Mouse (Mus musculus) 416B (cell line): Measurements from ENCODE around the gene Asic4.

Source experiments
- DNase-seq: peaks from one replicate; pipeline ENCODE4 v3.0.0; 2011; ENCODE audit warnings: low read depth

Asic4 gene

DNA sequence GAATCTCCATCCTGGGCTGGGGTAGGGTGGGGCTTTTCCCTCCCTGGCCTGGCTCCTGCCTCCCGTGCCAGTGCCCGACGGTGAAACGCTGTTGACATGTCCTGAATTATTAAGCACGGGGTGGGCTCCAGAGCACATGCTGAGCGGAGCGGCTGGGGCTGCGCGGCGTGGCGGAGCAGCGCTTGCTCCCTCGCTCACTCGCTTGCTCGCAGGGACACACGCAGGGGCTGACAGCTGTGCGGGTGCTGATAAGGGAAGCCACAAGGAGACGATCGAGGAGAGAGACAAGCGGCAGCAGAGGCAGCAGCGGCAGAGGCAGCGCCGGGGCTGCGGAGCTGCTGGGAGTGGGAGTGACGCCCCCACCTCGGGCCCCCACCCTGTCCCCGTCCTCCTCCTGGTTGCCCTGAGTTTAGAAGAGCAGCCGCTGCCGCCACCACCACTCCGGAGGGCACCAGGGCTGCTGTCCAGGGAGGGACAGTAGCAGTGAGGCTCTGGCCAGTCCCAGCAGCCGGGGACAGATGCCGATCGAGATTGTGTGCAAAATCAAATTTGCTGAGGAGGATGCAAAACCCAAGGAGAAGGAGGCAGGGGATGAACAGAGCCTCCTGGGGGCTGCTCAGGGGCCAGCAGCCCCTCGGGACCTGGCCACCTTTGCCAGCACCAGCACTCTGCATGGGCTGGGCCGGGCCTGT, at the start of gene Asic4:
Gene Asic4 (plus strand): TSS at position 123 of the 692 bp plus-strand sequence.
- no peak for DNase-seq

GRCm38 (mm10) chr1:75400493-75401115, 49.6 kb upstream of the Asic4 start:
- peak; percentile 20 for DNase-seq

GRCm38 (mm10) chr1:75405547-75405946, 44.7 kb upstream of the Asic4 start:
- no peak for DNase-seq

- DNase-seq: no peak
Measured at GRCm38 (mm10) chr1:75406173-75406572, 44.1 kb upstream of the Asic4 start.

DNA sequence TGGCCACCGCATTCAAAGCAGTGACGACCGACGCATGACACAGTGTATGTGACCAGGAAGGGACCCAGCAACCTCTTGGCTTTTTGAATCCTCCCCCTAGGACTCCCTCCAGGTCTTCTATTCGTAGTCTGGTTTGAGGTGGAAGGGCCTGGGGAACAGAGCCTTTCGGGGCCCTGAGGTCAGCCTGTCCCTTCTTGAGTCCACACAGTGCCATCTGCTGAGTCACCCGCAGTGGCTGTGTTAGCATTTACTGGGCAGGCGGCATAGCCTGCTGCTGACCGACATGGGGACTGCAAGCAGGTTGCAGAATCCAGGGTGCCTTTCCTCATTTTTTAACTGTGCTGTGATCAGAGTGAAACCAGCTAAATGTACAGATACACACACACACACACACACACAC, 43.2 kb upstream of the Asic4 start:
- no peak for DNase-seq

DNA sequence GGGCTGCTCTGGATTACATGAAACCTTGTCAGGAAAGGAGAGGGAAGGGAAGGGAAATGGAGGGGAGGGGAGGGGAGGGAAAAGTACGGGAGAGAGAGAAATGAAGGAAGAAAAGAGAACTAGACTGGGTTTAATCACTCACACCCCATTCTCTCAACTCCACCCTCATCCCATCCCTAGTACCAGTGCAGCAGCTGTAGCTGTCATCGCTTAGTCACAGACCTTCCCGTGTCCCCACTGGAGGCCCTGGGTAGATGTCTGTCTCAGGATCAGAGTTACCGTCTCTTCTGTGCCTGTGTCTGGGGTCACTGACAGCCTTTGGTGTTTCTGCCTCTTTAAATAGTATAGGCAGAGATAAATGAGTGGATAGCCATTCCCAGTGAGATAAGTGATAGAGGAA, 42.0 kb upstream of the Asic4 start:
- DNase-seq: no peak

DNA sequence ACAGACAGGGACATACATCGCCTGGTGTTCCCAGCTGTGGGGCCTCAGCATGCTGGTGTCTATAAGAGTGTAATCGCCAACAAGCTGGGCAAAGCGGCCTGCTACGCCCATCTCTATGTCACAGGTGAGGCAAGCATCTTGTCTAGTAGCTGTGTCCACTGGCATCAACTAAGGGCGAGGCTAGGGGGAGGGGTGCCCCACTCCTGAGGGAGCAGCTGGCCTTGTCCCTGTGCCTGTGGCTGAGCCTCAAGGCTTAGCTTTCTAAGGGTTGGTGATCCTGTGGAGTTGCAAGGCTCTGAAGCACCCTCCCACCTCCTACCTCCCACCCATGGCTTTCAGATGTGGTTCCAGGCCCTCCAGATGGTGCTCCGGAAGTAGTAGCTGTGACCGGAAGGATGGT, 40.3 kb upstream of the Asic4 start:
- DNase-seq: no peak

- DNase-seq: no peak
Measured at GRCm38 (mm10) chr1:75412196-75412595, 38.0 kb upstream of the Asic4 start.

- DNase-seq: peak; percentile 35
Measured at GRCm38 (mm10) chr1:75413749-75414148, 36.5 kb upstream of the Asic4 start.

GRCm38 (mm10) chr1:75421794-75422193, 28.4 kb upstream of the Asic4 start:
- DNase-seq: no peak

- DNase-seq: no peak
Measured at GRCm38 (mm10) chr1:75422216-75422822, 27.9 kb upstream of the Asic4 start.

- no peak for DNase-seq
Measured at GRCm38 (mm10) chr1:75422823-75423471, 27.3 kb upstream of the Asic4 start.

GRCm38 (mm10) chr1:75423780-75424390, 26.4 kb upstream of the Asic4 start:
- DNase-seq: no peak

GRCm38 (mm10) chr1:75425796-75426471, 24.3 kb upstream of the Asic4 start:
- peak; percentile 26 for DNase-seq

- DNase-seq: peak; percentile 89
Measured at GRCm38 (mm10) chr1:75435475-75436328, 14.5 kb upstream of the Asic4 start, which contains the start of gene Gmppa. Gene Gmppa, plus strand, starts transcription at chr1:75435930.

DNA sequence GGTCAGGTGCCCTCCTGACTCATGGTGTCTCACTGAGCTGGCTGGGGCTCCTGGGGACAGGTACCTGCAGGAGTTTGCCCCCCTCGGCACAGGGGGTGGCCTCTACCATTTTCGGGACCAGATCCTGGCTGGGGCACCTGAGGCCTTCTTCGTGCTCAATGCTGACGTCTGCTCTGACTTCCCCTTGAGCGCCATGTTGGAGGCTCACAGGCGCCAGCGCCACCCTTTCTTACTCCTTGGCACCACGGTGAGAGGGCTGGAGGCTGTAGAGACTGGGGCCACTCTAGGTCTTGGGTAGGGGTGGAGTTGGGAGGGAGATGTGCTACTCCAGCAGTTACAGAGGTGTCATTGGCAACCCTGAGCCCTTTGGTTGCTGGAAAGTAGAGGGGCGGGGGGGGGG, 11.5 kb upstream of the Asic4 start:
- no peak for DNase-seq

DNA sequence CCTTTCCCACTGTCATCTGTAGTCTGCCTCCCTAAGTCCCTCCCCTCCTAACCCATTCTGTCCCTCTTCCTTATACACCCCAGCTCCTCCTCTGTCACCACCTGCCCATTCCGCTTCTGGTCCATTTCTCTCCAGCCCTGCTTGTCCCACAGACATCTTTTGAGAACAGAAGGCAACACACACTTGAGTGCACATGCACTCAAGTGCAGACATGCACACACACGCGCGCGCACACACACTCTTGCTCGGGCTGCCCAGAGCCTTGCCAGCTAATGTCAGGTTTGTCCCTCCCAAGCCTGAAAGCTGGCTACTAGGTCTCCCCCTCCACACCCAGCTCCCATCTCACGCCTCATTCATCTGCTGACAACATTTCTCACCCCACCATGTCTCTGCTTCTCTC, 9.6 kb upstream of the Asic4 start:
- DNase-seq: no peak

DNA sequence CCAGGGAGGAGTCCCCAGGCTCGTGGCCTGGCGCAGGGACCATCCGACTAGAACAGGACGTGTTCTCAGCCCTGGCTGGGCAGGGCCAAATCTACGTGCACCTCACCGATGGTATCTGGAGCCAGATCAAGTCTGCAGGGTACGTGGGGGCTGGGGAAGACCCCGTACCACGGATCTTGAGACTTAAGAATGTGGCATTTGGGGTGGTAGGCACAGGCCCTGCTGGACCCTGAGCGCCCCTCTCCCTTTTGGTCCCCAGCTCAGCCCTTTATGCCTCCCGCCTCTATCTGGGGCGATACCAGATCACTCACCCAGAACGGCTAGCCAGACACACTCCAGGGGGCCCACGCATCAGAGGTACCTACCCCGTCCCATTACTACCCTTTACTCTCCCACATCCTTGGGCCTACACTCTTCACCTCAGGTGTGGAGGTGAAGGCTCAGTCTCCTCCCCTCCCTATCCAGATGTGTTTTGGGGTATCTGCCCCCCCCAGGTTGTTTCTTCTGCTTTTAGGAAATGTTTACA, 8.7 kb upstream of the Asic4 start:
- DNase-seq: no peak

GRCm38 (mm10) chr1:75442171-75442570, 8.1 kb upstream of the Asic4 start:
- no peak for DNase-seq

DNA sequence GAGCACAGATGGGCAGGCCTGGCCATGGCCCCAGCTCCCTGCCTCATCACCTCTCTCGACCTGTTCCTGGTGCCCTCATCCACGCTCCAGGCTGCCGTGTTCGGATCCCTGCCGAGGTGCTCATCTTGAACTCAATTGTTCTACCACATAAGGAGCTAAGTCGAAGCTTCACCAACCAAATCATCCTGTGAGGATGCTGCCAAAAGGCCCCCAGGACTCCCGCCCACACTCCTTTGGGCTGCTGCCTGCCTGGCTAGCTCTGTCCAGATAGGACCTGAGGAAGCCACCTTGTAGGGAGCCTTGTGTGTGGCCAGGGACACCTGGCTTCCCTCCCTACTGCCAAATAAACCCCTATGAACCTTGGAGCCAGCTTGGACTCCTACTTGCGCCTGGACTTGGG, 7.4 kb upstream of the Asic4 start:
- DNase-seq: no peak
